Mouse (Mus musculus) T-helper 17 cell (primary cell): ENCODE results near the gene Col9a2.

ENCODE experiments used
- in situ Hi-C, 2 experiments: fragments of 300-600 bp; cut with MboI, MseI; formaldehyde crosslinking; loops; 1 replicate in 1 of 2; 2 replicates in 1 of 2; pipeline ENCODE4 v1.15.1; 2025; ENCODE audit warnings: high pct_unique_total_duplicates in 2 of 2

Gene Col9a2

DNA sequence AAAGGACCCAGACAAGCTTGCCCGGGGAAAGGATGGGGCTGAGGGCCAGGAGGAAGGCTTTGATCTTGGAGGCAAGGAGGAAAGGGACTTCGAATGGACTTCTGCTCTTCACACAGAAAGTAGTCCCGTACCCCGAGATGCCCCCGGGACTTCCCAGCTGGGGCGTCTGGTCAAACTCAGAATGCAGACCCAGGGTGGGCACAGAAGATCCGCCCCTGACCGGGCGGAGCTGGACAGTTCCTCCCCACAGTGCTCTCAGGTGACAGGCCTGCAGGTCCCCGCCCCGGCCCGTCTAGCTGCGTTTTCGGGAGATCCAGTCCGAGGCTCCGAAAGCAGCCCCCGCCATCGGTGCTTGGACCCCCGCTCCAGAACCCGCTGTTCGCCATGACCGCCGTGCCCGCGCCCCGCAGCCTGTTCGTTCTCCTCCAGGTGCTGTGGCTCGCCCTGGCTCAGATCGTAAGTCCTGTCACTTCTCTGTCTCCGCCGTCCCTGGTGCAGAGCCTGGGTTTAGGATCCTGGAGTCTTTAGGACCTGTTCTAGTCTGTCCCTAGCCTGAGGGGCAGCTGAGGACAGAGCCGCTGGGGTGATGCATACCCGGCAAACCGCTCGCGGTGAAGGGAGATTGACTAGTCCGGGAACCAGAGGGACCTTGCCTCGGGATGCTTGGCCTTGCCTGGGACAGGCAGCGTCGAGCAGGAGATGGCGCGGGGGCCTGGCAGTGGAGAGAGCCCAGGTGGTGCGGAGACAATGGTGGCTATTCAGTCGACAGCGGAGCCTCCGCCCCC is at the start of gene Col9a2:
TSS of gene Col9a2 (plus strand) at position 55 of the 785 bp plus-strand sequence.
- in situ Hi-C loops: loop anchor here in 1 of 2 experiments (5.0 kb wide), 1 partner anchor 192 kb away; no protein-coding TSS in a partner anchor

DNA sequence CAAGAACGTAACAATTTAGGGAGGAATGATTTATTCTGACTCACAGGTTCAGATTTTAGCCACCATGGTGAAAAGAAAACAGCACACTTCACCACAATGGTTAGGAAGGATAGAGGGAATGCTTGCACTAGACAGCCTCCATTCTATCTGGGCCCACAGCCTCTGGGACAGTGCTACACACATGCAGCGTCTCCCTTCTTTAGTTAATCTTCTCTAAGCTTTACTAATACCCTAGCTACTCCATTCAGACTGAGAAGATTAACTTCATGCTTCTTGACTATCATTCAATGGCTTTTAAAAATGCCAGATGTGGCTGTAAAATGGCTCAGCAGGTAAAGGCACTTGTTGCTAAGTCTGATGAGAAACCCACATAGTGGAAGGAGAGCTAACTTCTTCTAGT is 46.9 kb upstream of the Col9a2 start:
- in situ Hi-C loops: loop anchor here in 1 of 2 experiments (25.0 kb wide), 1 partner anchor 1030 kb away; no protein-coding TSS in a partner anchor

DNA sequence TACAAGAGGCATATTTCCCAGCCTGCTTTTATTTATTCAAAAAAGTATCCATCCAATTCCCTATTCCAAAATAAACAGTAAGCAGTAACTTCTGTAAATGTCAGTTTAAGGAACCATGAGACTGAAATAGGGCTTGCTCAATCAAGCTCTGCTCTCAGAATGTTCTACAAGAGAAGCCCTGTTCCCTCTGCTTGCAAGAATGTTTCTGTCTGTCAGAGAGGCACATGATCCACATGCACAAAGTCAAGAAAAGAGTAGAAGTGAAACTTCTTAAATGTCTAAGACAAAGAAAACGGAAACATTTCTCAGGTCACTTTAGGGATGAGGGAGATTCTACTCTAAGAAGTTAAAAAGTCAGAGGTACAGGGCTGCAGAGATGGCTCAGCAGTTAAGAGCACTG is 46.2 kb upstream of the Col9a2 start:
- in situ Hi-C loops: loop anchor here in 1 of 2 experiments (25.0 kb wide), 1 partner anchor 1031 kb away; no protein-coding TSS in a partner anchor

DNA sequence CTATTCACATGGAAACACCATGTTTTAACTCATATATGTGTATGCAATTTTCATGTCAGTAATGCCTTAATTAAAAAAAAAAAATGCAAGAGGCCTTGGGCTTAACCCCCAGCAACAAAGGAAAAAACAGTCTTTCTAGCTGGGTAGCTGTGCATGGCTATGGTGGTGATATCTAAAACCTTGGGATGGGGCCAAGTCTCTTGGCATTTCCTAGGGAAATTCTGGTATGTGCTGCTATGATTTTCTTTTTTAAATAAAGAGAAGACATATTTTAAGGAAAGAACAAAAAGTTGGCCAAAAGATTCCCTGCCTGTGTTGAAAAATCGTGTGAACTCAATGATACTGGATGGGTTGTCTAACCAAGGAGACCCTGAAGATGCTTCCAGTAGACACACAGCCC is 43.3 kb upstream of the Col9a2 start:
- in situ Hi-C loops: loop anchor here in 1 of 2 experiments (25.0 kb wide), 1 partner anchor 1034 kb away; no protein-coding TSS in a partner anchor

DNA sequence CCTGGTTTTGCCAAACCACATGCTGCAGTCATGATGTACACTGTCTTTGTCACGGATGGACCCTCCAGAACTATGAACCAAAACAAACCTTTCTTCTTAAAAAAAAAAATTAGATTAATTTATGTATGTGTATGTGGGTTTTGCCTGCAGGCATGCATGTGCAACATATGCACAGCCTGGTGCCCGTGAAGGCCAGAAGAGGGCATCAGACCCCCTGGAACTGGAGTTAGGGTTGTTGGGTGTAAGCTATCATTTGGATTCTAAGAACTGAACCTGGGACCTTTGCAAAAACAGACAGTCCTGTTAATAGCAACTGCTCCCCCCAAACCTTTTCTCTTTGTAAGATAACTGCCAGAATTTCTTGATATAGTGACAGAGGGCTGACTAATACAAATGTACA is 38.1 kb upstream of the Col9a2 start:
- in situ Hi-C loops: loop anchor here (10.0 kb wide), 2 partner anchors 936 to 1864 kb away; partner anchors contain the start of gene AL607142.1 (in 1 of the 2)

DNA sequence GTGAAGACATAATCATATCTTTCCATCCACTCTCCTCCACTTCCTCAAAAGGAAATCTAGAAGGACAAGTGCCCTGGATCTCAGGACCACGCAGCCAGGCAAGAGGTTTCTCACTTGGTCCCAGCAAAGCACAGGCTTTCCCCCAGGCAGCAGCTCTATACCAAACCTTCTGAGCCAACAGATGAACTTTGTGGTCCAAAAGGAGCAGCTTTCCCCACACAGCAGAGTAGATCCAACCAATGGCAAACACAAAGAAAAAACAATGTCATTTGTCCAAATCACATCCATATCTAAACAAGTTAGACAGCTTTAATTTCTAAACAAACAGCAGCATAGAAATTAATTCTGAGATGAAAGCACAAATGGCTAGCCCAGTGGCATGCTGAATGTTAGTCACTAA is 37.5 kb upstream of the Col9a2 start:
- in situ Hi-C loops: loop anchor here (10.0 kb wide), 2 partner anchors 937 to 1863 kb away; partner anchors contain the start of gene AL607142.1 (in 1 of the 2)

DNA sequence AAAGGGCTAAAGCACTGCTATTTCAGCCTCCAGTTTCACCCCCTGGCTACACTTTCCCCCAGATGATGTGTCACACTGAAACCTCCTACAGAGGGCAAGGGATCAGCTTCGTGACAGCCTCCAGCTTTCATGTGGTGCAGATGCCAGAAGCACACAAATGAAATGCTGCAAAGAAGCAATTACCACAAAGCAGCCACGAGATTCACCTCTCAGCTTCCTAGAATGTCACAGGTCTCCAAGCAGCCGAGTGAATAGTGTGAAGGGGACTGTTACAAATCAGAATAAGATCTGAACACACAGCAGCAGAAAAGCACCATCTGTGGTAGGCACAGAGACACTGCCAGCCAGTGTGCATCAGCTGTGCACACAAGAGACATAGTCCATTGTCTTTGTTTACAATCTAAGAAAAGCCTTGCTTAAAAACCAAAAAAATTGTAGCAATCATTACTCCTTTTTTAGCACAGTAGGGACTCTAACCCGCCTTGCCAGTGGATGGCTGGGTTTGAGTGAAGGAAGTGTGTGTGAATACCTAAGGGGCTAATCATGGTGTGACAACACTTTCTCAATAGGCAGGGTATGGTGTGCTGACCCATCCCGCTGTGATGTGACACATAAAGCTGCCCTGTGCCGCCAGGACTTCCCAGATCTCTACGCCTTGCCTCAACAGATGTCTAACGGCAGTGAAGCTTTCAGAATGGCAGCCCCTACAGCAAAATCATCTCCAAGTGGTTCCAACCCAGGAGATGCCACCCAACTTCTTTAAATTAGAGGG is 36.6 kb upstream of the Col9a2 start:
- in situ Hi-C loops: loop anchor here (10.0 kb wide), 2 partner anchors 938 to 1862 kb away; partner anchors contain the start of gene AL607142.1 (in 1 of the 2)

DNA sequence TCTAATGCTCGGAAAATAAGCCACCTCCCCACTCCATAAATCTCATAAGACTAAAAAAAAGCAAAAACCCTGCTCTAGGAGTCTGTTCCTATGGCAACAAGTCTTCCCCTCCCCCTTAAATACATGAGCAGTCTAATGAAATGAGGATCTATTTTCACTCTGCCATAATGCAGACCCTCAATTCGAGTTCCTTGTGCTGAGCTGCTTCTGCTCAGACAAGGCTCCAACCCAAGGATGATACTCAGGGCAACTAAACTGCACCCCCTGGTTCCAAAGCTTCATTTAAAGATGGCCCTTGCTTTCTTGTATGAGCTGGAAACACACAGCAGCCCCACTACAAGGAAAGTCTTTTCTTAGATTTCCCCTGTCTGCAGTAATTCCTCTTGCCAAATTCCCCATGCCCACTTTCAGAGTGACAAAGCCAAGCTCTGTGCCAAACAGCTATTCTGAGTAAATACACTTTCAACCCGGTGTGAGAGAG is 35.5 kb upstream of the Col9a2 start:
- in situ Hi-C loops: loop anchor here (10.0 kb wide), 2 partner anchors 939 to 1861 kb away; partner anchors contain the start of gene AL607142.1 (in 1 of the 2)

DNA sequence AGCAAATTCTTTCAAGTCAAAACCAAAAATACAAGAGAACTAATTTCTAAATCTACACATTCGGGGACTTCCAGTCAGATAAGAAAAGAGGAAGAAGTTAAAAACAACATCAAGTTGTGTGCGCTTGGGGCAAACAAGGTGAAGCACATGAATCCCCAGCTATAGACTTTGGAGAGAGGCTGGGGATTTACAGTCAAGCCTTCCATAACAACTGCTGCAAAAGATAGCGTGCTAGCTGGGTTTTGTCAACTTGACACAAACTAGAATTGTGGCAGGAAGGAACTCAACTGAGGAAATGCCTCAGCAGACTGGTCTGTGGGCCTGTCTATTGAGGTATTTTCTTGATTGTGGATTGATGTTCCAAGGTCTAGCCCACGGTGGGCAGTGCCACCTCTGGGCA is 34.5 kb upstream of the Col9a2 start:
- in situ Hi-C loops: loop anchor here (10.0 kb wide), 2 partner anchors 940 to 1860 kb away; partner anchors contain the start of gene AL607142.1 (in 1 of the 2)

DNA sequence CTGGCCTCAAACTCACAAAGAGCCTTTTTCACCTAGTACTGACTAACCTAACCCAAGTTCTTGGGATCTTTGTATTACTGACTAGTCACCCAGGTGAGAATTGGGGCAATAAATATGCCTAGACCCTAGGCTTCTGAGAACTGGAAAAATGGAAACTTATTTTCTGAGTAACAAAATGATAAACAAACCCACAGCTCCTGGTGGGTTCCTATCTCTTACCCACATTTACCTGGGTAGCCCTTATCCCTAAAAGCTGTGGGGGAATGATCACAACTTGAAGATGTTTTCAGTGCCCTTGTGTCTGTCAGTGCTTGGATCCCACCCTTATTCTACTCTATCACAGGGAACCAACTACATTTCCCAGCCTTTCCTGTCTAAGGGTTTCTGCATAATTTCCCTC is 32.2 kb upstream of the Col9a2 start:
- in situ Hi-C loops: loop anchor here (10.0 kb wide), 2 partner anchors 942 to 1858 kb away; partner anchors contain the start of gene AL607142.1 (in 1 of the 2)

DNA sequence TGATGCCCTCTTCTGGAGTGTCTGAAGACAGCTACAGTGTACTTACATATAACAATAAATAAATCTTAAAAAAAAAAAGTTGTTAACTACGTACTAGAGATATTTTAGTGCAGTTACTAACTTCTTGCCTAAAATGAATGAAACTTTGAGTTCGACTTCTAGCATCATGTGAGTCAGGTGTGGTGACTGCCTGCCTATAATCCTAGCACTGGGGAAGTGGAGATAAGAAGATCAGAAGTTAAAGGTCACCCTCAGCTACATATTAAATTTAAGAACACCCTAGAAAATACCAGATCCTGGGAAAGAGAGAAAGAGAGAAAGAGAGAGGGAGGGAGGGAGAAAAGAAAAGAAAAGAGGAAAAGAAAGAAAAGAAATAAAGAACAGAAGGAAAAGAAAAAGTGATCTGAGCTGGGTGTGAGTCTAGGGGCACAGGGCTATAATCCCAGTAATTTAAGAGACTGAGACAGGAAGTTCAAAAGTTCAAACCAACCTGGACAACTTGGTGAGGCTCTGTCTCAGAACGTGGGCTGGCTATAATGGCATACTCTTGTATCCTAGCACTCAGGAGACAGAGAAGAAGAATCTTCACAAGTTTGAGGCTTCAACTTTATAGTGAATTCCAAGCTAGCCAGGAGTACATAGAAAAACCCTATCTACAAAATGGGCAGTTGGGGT is 31.0 kb upstream of the Col9a2 start:
- in situ Hi-C loops: loop anchor here (10.0 kb wide), 2 partner anchors 943 to 1857 kb away; partner anchors contain the start of gene AL607142.1 (in 1 of the 2)

DNA sequence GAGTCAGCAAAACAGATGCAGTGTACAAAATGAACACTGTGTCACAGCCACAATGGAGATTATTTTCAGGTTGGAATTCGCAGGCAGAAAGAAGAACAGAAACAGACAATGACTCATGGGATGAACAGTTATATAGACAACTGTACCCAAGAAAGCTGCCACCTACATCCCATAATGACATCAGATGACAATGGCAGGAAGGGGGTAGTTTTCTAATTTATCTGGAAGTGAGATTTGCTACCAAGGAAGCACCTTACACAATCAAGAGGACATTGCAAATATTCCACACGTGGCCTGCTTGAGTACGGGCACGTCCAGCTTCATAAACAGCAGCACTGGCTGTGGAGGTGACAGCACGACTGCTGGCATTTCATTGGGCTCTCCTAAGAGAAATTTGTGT is 30.0 kb upstream of the Col9a2 start:
- in situ Hi-C loops: loop anchor here (10.0 kb wide), 2 partner anchors 944 to 1856 kb away; partner anchors contain the start of gene AL607142.1 (in 1 of the 2)

DNA sequence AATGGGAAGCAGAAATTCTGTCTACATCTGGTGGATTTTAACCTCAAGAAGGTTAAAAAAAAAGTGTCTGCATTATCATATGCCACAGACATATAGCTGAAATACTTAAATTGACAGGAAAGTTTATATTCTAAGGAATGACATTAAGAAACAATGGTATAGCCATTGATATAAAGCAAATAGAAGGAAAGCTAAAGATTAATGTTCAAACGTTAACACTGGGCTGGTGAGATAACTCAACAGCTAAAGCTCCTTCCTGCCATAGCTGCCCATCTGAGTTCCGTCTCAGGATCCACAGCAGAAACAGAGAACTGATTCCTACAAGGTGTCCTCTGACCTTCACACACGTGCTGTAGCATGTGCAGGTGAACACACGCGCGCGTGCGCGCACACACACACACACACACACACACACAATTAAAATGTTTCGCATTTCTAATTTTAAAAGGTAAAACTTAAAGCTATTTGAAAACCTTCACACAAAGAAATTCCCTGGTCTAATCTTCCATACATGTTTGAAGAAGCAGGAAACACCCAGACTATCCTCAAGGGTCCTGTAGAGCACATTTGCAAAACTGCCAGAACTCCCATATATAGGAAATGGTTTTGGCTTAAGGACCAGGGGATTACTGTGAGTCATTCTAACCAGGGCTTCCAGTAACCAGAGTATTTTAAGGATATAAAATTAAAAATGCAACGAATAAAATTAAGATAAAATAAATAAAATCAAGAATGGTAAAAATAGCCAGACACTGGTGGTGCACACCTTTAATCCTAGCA is 28.2 kb upstream of the Col9a2 start:
- in situ Hi-C loops: no loop called here

DNA sequence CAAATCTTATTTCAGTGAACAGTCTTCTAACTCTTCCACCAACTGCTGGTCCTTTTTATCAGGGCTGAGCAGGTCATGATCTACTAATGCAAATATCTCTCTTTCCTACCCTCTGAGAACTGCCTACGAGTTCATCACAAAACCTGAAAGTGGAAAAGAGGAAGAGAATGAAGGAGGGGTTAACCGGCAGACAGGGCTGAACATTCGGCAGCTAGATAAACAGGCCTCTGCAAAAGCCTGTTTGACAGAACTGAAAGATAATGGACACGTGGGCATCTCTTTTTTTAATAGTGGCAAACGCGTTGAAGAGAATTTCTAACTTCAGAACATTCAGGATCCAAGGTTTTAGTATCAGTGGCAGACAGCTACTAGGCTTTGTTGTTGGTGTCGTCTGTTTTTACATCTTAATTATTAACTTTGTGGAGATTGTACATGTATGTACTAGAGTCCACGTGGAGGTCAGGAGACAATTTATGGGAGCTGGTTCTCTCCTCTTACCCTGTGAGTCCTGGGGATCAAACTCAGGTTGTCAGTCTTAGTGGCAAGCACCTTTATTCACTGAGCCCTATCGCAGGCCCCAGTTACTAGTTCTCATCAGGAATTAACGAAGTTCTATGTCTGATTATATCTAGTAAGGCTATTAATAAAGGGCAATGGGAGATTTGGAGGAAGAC is 24.5 kb upstream of the Col9a2 start:
- in situ Hi-C loops: no loop called here

DNA sequence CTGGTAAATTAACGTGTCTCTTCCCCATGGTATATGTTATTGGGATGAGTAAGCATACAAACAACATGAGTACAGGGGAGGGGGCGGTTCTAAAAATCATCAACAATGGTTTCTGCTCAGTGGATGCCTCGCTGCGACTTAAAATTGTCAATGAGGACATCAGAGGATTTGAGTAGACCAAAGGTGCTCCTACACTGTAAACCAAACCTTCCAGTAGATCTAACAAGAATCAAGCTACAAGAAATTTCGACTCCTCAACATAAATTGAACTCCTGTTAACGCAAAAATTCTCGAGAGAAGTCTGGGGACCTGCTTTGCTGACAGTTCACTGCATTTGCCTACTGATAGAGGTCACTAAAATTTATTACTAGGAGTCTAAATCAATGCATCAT is 23.9 kb upstream of the Col9a2 start:
- in situ Hi-C loops: no loop called here

DNA sequence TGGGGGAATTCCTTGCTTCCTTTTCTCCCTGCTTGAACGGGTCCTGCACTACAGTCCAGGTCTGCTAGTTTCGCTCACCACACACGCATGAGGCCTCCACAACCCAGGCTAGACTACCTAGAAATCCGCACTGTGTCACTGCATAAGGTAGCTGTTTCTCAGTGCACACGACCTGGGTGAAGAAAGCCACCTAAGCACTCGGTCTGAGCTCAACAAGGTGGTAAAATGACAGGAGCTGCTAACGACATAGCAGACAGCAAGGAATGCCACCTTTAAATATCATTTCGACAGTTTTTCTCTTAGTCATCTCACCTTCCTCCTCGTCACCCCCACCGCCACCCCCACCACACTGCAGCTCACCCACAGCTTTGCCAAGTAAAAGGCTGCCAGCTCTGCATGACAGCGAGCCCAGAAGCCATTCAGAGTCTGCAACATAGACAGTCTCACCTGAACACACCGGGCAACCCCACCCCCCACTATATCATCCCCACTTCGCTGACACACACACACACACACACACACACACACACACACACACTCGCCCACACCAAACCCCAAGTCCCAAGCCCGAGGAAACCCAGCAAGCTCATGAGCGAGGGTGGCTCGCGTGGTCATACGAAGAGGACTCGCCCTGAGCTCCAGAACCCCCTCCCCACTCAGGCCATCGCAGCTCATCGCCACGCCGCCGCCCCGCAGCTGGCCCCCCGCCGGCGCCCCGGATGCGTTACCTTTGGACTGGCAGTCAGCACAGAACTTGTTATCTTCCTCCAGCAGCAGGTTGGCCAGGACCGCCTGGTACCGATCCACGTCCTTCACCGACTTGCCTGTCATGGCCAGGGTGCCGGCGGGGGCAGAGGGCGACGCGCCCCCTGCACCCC is 22.9 kb upstream of the Col9a2 start:
- in situ Hi-C loops: no loop called here

DNA sequence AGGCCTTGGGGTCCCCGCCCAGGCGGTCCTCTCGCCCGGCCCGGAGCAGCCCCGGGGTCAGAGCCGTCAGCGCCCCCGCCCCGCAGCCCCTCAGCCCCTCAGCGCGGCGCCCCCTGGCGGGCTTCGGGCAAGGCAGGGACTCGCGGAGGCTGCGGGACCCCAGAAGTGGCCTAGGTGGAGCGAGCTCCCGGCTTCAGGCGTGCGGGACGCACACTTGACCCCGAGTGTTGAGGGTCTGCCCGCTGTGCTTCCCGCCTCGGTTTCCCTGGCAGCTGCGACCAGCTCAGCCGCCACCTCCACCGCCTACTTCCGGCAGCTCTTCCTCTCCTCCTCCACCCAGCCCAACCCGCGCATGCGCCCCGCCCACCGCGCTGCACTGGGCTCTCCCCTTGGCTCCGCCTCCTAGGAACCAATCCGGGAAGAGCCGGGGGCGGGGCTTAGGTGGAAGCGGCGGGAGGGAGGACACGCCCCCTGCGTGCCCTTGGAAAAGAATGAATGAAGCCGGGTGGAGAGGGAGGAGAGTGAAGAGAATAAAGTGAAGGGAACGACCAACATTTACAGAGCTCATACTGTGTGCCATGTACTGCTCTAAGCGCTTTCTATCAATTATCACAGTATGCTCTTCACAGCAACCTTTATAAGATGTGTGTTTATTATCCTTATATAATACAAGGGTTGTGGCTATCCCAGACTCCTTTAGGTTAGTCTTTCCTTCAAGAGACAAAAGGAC is 22.1 kb upstream of the Col9a2 start, which contains the start of gene Smap2:
TSS of gene Smap2 (minus strand) at position 320 of the 730 bp plus-strand sequence.
- in situ Hi-C loops: no loop called here

DNA sequence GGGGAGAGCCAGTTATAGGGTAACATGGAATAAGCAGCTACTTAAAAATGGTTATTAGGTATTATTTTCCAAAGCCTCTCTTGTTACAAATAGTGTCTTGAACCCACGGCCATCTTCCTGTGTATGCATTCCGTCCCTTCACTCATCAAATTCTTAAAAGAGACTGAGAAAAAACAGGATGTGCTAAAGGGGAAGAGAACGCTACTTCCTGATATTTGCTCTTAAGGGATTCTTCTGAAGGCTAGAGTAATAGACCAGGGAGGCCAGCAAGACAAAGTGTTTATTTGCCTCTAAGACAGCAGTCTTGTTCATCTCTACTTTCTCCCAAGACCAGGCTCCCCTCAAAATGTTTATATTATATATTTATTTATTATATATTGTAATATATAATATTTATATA is 20.9 kb upstream of the Col9a2 start:
- in situ Hi-C loops: no loop called here
